Mouse (Mus musculus) ES-E14 (cell line): ENCODE data around the gene Zfp799.

Source experiments
- CHD2 ChIP-seq: IDR thresholded peaks from 2 replicates; pipeline ENCODE4 v1.6.1; 2014; ENCODE audit warnings: mild to moderate bottlenecking, low read depth, low read length, inconsistent platforms
- HCFC1 ChIP-seq: IDR thresholded peaks from 2 replicates; pipeline ENCODE4 v1.6.1; 2012; ENCODE audit warnings: low read length, inconsistent platforms, borderline replicate concordance; ENCODE audit not compliant: insufficient read depth
- MAFK ChIP-seq: IDR thresholded peaks from 2 replicates; pipeline ENCODE4 v1.6.1; 2014; ENCODE audit warnings: mild to moderate bottlenecking, low read depth, low read length, inconsistent platforms; ENCODE audit not compliant: insufficient read depth
- ZC3H11A ChIP-seq: IDR thresholded peaks from 2 replicates; pipeline ENCODE4 v1.6.1; 2012; ENCODE audit warnings: low read depth, mild to moderate bottlenecking, inconsistent platforms, low read length, borderline replicate concordance
- ZNF384 ChIP-seq: IDR thresholded peaks from 2 replicates; pipeline ENCODE4 v1.6.1; 2012; ENCODE audit warnings: low read depth, low read length, inconsistent platforms

GRCm38 (mm10) chr17:32786944-32787343, 43.1 kb downstream of the Zfp799 start:
- TF ChIP-seq CHD2 = no peak
- TF ChIP-seq ZNF384 = peak; percentile 72; the same call in 1 of the 2 replicates
- TF ChIP-seq HCFC1 = no peak
- TF ChIP-seq ZC3H11A = no peak
- no peak for TF ChIP-seq MAFK
